Mouse (Mus musculus) macrophage (primary cell): Measurements from ENCODE around the gene Tceanc2. TPM values are rescaled to one million over a fixed set of nuclear protein-coding genes. Genes with fewer than 3 reads are reported as not detected.
"Not testable (repeated sequence)": the region's sequence is repeated elsewhere in the genome, so short reads cannot be mapped to it uniquely, and the experiment has no call there.

ENCODE experiments used
- H3K27ac ChIP-seq: fragments of 350-480 bp; formaldehyde crosslinking; 2 replicates; pipeline ENCODE4 v1.9.0; 2021
- H3K36me3 ChIP-seq: fragments of 350-480 bp; formaldehyde crosslinking; 2 replicates; pipeline ENCODE4 v1.9.0; 2021; ENCODE audit errors: inconsistent target
- H3K4me3 ChIP-seq: fragments of 350-480 bp; formaldehyde crosslinking; 2 replicates; pipeline ENCODE4 v1.9.0; 2021; ENCODE audit errors: inconsistent target
- H3K79me2 ChIP-seq: fragments of 350-480 bp; formaldehyde crosslinking; 2 replicates; pipeline ENCODE4 v1.9.0; 2021; ENCODE audit errors: inconsistent target
- WGBS: methylation state at CpG from one replicate; pipeline ENCODE4 v1.1.7; 2026; ENCODE audit warnings: inconsistent platforms; ENCODE audit not compliant: missing documents; 5-methylcytosine and 5-hydroxymethylcytosine counted together
- polyA plus RNA-seq: library from polyadenylated mRNA; stranded (reverse); fragments of 250-400 nt; gene quantifications from 3 replicates; pipeline ENCODE4 v1.2.4, GENCODE M21; 2018; ENCODE audit warnings: inconsistent platforms

The Tceanc2 gene
- polyA plus RNA-seq, 1 experiment from 2014 or later: 65.4 TPM

GRCm38 (mm10) chr4:107126891-107127524 is 51.9 kb downstream of the Tceanc2 start:
- 72% methylated on average over 13 of the region's 13 CpGs for WGBS
- no peaks in the 10 kb centered on the region for H3K79me2 ChIP-seq
- no peak overlapping the region for H3K27ac ChIP-seq
- no peaks in the 10 kb centered on the region for H3K36me3 ChIP-seq
- H3K4me3 ChIP-seq: no peak overlapping the region

DNA sequence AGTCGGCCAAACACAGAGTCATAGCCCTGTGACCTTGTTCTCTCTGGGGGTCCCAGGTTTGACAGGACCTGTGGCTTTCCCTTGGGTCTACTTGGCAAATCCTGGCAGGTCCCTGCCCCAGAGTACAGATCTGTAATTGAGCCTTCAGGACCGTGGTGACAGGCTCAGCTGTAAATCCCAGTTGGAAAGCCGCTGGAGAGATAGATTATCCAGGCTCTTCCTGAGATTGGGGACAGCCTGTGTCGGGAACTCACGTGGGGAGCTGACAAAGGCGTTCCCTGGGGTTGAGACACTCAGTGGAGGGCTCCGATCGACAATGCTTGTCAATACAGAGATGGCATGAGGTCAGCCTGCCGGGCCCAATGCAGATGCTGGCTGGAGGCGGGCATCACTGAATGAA is 52.5 kb downstream of the Tceanc2 start:
- 90% methylated on average over 10 of the region's 10 CpGs for WGBS
- H3K36me3 ChIP-seq: no peaks in the 10 kb centered on the region
- no peaks in the 10 kb centered on the region for H3K79me2 ChIP-seq
- H3K27ac ChIP-seq: no peak overlapping the region
- no peak overlapping the region for H3K4me3 ChIP-seq

DNA sequence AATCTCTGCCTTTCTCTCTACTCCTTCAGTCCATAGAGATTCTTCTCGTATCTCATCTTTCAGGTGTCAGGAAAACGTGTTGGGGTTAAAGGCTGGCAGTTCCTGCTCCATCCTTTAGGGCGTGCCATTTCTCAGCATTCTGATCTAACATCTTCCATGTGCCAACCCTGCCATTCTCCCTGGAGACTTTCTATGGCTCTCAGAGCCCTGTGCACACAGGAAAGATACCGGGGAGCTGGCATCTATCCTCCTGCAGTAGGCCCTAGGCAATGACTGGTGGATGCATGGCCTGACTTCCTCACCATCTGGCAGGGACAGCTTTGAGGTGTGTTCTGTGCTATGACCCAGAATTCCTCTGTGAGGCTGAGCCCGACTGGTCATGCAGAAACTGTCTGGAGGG is 53.8 kb downstream of the Tceanc2 start:
- Histone ChIP-seq H3K4me3 (no peak overlapping the region), H3K36me3 (no peaks in the 10 kb centered on the region), H3K27ac (no peak overlapping the region), H3K79me2 (no peaks in the 10 kb centered on the region)
- 62% methylated on average over 5 of the region's 5 CpGs for WGBS

- H3K79me2 ChIP-seq: no peaks in the 10 kb centered on the region
- WGBS: 94% methylated on average over 7 of the region's 7 CpGs
- H3K27ac ChIP-seq: no peak overlapping the region
- H3K36me3 ChIP-seq: no peaks in the 10 kb centered on the region
- no peak overlapping the region for H3K4me3 ChIP-seq
These were observed 54.5 kb downstream of the Tceanc2 start for GRCm38 (mm10) chr4:107124376-107124775.

- 85% methylated on average over 12 of the region's 12 CpGs for WGBS
- H3K27ac ChIP-seq: no peak overlapping the region
These were observed 57.6 kb downstream of the Tceanc2 start for GRCm38 (mm10) chr4:107121165-107121943.

GRCm38 (mm10) chr4:107120676-107121075 is 58.2 kb downstream of the Tceanc2 start:
- Histone ChIP-seq H3K36me3 (no peaks in the 10 kb centered on the region), H3K4me3 (no peak overlapping the region), H3K27ac (no peak overlapping the region), H3K79me2 (no peaks in the 10 kb centered on the region)
- WGBS: 96% methylated on average over 6 of the region's 6 CpGs

More at GRCm38 (mm10) chr4:107121165-107121943, 57.6 kb downstream of the Tceanc2 start:
- Histone ChIP-seq H3K4me3 (no peak overlapping the region), H3K79me2 (no peaks in the 10 kb centered on the region), H3K36me3 (no peaks in the 10 kb centered on the region)

DNA sequence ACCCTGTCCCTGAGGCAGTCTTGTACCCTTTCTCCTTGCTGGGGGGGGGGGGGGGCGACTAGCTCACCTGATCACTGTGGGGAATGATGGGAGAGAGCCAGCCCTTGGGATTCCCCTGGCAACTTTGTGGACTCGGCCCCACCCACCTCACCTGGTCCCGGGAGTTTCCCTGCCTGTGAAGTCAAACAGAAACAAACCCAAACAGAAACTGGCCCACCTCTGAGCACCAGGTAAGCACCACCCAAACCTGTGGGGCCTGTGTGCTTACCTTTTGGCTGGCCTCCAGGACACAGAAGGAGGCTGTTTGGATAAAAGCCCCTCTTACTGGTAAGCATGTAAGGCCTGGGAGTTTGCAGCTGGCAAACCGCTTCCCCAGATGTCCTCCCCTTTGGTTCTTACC is 59.9 kb downstream of the Tceanc2 start:
- H3K4me3 ChIP-seq: no peak overlapping the region
- no peaks in the 10 kb centered on the region for H3K36me3 ChIP-seq
- WGBS: 84% methylated on average over 3 of the region's 4 CpGs
- no peak overlapping the region for H3K27ac ChIP-seq
- no peaks in the 10 kb centered on the region for H3K79me2 ChIP-seq

DNA sequence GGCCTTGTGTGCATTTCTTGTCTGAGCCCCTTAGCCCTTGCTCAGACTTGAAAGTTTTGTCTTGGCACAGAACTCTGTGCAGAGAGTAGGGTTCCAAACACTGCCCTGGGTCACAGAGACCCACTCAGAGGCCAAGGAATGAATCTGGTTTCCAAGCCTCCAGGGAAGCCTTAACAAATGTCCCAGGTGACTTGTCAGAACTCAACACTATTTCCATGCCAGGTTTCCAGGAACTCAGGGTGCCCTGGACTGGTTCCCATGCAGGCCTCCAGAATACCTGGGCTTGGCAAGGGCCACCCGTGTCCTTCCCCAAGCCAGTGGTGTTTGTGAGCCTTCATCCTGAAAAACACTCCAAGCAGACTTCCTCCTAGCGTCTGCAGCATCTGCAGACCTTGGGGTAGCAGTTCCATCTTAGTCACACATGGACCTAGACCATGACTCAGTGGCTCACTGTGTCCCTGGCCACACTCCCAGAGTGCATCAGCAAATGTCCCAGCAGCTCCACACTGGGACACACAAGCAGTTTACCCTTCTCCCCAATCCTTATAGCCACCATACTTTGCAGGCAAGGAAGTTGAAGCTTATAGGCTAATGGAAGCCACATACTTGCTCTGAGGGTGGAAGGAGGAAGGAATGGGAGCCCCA is 61.1 kb downstream of the Tceanc2 start:
- no peaks in the 10 kb centered on the region for H3K36me3 ChIP-seq
- H3K79me2 ChIP-seq: no peaks in the 10 kb centered on the region
- no peak overlapping the region for H3K4me3 ChIP-seq
- H3K27ac ChIP-seq: no peak overlapping the region
- 69% methylated on average over 2 of the region's 2 CpGs for WGBS

GRCm38 (mm10) chr4:107114278-107114677 is 64.6 kb downstream of the Tceanc2 start:
- H3K79me2 ChIP-seq: no peaks in the 10 kb centered on the region
- no peak overlapping the region for H3K27ac ChIP-seq
- H3K4me3 ChIP-seq: no peak overlapping the region
- no peaks in the 10 kb centered on the region for H3K36me3 ChIP-seq
- WGBS: 80% methylated on average over 8 of the region's 8 CpGs

GRCm38 (mm10) chr4:107109181-107109580 is 69.7 kb downstream of the Tceanc2 start:
- H3K27ac ChIP-seq, H3K36me3 ChIP-seq, H3K79me2 ChIP-seq, H3K4me3 ChIP-seq: not testable (repeated sequence)
- WGBS: 98% methylated on average over 6 of the region's 6 CpGs

DNA sequence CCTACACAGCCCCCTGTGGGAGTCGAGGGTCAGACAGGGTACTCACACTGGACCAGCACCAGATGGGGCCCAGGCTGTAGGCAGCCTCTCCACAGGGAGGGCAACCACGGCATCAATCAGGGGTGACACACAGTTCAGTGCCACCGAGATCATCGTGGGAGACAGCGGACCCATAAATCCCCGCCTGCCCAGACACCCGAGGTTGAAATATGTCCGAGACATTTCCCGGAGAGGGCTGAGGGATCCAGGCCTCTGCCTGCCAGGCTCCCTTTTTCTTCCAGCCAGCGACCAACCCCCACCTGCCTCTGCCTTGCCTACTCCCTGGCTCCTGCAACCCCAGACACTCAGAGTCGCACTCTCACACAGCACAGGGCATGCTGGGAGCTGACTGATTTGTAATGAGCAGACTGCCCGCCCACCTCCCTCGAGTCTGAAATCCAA is 70.6 kb downstream of the Tceanc2 start:
- H3K36me3 ChIP-seq: no peaks in the 10 kb centered on the region
- no peaks in the 10 kb centered on the region for H3K79me2 ChIP-seq
- no peak overlapping the region for H3K4me3 ChIP-seq
- no peak overlapping the region for H3K27ac ChIP-seq
- 74% methylated on average over 13 of the region's 13 CpGs for WGBS

DNA sequence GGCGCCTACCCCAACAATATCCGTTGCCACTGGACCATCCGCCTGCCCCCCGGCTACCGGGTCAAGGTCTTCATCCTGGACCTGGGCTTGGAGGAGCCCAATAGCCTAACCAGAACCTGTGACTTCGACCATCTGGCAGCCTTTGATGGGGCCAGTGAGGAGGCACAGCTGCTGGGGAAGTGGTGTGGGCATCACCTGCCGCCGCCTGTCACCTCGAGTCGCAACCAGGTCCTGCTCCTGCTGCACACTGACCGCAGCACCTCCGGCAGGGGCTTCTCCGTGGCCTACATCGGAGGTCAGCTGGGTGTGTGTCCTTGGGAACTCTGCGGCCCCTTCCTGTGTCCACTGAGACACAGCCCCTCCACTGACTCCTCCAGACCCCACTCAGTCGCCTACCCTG is 72.1 kb downstream of the Tceanc2 start:
- WGBS: 90% methylated on average over 14 of the region's 16 CpGs
- no peak overlapping the region for H3K27ac ChIP-seq
- H3K36me3 ChIP-seq: no peaks in the 10 kb centered on the region
- H3K4me3 ChIP-seq: no peak overlapping the region
- no peaks in the 10 kb centered on the region for H3K79me2 ChIP-seq

DNA sequence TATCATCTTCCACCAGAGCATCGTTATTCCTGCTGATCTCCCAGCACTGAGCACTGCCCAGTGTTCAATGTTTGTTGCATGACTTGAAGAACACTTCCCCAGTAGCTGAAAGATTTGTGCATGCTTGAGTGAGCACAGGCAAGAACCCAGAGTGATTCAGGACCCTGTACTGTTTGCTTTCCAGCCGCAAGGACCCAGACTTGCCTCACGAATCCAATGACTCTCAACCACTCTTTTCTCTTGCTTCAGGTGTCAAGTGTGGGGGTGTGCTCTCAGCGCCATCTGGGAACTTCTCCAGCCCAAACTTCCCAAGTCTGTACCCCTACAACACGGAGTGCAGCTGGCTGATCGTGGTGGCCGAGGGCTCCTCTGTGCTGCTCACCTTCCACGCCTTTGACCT is 76.7 kb downstream of the Tceanc2 start:
- no peaks in the 10 kb centered on the region for H3K36me3 ChIP-seq
- WGBS: 89% methylated on average over 8 of the region's 8 CpGs
- H3K79me2 ChIP-seq: no peaks in the 10 kb centered on the region
- H3K4me3 ChIP-seq: no peak overlapping the region
- H3K27ac ChIP-seq: no peak overlapping the region

DNA sequence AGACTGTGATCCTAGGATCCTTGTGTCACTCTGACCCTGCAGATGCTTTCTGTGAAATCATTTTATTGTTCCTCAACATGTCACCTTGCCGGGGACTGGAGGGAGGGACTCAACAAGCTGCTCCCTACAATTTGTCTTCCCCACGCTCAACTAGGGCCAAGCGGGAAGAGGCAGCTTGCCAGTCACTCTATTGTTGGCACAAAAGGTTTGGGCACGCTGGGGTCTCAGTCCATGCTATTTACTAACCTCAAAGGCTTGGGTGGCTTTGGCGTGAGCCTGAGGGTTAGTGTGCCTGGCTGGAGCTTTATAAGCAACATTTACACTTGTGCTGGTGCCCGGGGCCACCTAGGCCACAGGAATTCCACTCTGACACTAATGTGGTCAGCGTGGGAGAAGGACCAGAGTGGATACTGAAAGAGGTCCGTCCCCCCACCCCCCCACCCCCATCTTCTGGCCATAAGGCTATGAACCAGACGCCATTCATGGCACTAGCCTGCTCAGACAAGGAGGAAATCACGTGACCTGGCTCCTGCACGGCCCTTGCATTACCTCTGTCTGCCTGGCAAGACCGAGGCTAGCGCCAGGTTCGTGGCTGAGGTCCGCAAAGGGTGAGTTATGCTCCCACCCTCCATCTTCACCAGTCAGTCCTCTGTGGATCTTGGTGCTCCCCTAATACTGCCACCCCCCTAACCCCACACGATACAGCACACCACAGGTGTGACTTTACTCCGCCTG is 80.0 kb downstream of the Tceanc2 start:
- Histone ChIP-seq H3K4me3 (no peak overlapping the region), H3K79me2 (no peaks in the 10 kb centered on the region), H3K27ac (no peak overlapping the region), H3K36me3 (no peaks in the 10 kb centered on the region)
- WGBS: 66% methylated on average over 17 of the region's 17 CpGs
